Mouse (Mus musculus) thymus, postnatal 36 days (tissue): Measurements from ENCODE around the gene Slc13a1.
"Not testable (repeated sequence)": the region's sequence is repeated elsewhere in the genome, so short reads cannot be mapped to it uniquely, and the experiment has no call there.

Experiments
- DNase-seq, 2 experiments: peaks; one replicate each; pipeline ENCODE4 v3.0.0; 2022; ENCODE audit warnings: mixed read lengths in 2 of 2

Slc13a1 gene

DNA sequence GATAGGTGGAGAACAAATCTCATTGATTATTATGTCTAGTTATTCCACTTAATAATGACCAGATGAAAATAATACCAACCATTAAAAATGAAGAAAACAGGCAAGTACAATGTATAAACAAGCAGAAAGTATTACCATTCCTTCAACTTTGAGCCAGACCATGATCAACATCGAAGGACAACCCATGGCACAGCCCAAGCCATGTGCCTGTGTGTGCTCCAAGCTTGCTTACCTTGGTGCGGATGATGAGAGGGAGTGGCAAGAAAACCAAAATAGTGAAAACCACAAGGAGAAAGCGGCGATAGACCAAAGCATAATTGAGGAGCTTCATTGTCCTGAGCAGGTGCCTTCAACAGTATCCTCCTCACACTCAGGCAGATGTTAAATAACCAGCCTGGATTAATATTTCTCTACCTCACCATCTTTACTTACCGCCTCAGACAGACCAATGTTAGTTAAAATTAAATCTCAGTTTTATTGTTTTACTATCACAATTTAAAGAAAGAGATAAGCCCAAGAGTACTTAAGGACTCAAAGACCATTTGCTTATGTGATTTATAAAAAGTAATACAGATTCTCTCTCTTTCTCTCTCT, at the start of gene Slc13a1:
Slc13a1 (minus strand) TSS at position 359 of the 594 bp plus-strand sequence.
- DNase-seq = no peak

DNA sequence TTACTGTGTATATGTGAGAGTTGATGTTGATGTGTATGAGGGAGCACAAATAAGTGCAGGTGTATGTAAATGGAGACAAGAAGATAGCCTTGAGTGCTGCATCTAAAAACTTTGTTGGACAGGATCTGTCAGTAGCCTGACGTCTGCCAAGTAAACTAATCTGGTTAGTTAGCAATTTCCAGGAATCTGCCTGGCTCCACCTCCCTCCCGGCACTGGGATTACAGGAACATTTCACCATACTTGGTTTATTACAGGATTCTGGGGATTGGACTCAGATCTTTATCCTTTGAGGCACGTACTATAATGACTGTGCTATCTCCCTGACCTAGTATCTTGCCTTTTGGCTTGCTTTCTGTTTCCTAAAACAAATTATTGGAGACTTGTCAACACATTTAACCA, 40.0 kb upstream of the Slc13a1 start:
- no peak for DNase-seq

DNA sequence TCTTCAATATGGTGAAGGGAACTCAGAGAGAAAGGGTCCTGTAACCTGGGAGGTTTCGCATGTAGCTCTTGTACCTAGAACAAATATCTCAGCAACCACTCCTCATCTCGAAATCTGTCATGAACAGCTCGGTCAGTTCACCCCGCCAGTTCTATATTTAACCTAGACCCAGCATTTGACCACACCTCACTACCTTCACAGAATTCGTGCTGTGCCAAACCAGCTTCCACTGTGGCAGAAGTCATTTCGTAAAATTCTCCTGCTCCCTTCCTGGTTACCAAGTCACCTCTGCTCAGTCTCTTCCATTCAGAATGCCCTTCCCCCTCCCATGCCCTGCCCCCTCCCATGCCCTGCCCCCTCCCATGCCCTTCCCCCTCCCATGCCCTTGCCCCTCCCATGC, 34.3 kb upstream of the Slc13a1 start:
- DNase-seq = no peak

DNA sequence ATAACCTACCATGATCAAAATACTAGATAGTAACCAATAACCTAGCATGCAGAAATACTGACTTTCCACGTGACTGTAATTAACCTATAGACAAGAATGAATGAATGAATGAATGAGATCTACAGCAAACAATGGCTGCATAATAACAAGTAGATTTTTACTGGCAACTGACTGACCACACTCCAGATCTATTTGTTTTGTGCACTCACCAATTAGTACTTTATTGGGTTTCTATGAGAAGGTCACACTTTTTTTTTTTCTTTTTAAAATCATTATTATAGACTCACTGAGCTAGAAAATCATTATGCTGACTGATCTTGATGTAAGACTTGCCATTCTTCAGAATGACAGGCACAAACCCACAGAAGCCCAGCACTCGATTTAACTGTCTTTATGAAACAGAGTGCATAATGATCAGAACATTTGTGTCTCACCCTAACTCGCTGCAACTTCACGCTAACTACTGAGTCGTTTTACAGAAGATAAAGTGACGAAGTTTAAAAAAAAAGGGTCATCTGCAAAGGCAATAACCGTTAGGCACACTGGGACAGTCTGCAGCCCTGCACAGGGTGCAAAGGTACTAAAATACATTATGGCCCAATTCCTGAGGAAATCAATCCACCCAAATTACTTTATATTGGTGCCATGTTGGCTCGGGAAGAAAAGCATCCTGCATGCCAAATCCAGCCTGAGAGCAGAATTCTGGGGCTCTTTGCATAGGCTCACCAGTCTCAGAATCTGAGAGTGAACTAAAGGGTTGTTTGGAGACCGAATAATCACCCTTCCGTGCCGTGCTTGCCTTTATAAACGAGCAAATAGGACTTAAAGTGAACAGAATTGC, 33.0 kb upstream of the Slc13a1 start:
- DNase-seq = no peak

DNA sequence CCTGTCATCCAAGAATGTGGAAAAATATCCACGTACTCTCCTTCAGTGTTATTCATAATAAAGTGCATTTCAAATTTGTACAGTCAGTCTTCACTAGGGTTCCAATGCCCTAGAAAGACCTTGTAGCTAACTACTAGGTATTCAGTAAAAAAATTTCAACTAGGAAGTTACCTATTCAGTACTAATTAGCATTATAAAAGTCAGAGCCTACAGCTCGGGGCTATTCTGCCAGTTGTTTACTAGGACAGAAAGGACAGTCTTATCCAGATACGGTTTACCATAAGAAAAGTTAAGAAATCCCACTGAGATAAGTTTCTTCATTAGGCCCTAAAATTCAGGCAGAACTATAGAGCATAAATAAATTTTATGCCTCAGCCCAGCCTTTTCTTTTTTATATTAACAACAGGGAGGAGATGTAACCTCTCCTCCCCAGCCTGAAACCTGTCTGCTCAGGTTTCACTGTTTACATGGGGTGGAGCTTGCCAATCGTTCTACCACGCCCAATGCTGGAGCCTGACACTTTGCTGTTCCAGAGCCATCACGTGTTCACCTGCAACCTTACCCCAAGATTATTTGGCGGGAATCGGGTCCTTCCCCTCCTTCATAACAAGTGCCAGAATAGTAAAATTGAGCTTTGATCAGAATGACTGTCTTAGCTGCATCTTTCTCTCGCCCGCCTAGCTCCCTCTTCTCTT, 29.8 kb upstream of the Slc13a1 start:
- not testable (repeated sequence) for DNase-seq

DNA sequence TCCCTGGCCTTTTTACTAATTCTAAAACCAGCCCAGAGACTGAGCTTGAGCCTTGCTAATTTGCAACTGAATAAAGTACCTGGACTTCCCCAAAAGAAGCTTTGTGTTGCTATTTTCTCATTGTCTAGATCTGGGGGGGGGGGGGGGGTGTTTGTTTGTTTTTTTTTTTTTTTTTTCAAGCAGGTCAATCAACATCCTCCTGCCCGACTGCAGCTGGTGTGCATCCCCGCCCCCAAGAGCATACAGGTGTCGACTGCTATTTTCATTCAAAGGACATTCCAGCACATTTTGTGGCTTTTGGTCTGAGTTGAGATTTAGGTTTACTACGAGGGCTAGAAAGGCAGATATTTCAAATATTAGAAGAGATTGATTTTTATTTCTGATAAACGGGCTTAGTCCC, 28.5 kb upstream of the Slc13a1 start:
- not testable (repeated sequence) for DNase-seq

DNA sequence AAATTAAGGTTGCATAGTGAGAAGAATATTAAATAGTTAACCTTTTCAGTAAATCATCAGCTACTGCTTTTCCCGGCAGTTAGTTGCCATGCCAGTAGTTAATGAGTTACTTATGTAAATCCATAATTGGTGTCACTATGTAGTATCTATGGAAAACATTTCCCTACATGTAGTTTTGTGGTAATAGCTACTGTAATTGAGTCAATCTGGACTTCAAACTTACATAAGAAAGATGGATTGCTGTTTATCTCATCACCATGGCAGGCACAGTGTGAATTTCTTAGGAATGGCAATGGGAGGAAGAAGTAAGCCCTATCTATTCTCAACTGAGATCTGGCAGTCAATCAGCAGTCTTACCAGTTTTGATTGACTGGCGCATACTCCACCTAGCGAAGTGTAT, 15.5 kb upstream of the Slc13a1 start:
- no peak for DNase-seq

DNA sequence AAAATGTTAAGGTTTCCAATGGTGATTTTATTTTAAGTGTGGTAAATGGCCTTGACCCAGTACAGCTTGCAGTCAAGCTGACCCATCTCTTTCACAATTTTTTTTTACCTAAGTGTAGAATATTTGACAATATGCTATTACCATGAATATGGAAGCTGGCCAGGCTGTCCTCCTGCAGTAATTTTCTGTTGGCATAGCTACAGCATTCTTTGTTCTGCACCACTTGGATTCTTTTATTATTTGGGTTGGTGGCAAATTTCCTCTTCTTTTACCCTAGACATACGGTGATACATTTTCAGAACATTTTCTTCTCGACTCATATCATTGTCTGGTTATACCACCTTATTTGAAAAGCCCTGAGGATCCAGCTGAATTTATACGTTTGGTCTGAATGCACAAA, 7.5 kb upstream of the Slc13a1 start:
- DNase-seq = no peak

DNA sequence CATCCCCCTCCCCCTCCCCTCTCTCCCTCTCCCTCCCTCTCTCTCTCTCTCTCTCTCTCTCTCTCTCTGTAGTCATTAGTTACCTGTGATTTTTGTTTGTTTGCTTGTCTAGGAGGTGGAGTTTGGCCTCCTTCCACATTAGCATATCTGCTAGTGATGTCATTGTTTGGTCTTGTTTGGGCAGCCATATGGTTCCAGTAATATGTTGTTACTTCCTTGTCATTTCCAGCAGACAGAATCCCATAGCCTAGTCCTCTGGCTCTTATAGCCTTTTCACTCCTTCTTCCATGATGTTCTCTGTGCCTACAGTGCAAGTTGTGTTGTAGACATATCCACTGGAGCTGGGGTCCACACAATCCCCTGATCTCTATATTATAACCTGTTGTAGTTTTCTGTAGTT, 6.1 kb upstream of the Slc13a1 start:
- DNase-seq = no peak

DNA sequence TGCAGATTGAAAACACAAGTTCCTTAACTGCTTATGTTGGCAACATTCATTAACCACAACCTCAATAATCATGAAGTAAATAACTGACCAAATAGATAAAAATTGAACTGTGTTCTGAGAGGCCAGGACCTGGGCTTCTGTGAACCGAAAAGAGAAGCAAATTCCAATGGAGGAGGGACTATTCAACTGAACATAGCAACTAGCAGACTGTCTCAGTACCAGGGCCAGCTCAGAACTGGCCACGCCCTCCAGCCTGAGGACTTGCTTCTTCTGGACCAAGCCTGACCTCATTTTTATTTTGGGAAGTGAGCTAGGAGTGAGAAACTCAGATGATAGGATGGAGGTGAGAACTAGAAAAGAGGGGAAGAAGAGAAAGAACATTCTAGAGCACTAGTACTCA, 4.8 kb upstream of the Slc13a1 start:
- no peak for DNase-seq

DNA sequence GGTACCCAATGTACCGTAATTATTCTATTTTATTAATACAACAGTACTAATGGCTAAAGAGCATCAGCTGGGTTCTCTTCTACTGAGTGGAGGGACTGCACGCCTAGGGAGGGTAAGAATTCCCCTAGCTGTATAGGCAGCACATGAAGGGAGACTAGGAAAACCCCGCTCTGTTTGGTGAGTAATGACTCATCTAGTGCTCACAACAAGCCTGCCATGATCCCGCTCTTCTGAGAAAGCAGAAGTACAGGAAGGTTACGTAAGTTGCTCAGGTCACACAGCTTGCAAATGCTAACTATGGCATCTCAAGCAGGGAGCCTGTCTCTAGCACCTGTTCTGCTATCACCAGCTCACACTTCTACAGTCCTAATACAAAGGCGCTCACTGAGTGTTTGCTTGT, 1.1 kb downstream of the Slc13a1 start:
- no peak for DNase-seq

DNA sequence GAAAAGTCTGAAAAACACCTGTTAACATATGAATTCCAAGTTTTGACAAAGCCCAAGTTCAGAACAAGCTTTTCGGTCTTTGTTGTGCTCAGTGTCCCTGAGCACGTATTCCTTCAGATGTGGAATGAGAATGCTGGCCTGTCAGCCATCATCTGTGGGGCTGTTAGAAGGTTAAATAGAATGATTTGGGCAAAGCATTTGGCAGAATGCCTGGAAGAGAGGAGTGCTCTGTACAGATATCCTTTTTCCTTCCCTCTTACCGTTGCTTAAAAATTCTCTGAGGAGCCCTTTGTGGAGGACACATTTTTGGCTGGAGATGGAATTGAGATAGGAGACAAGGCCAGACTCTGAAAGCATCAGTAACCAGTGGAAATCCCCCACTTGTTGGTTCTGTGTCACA, 2.6 kb downstream of the Slc13a1 start:
- no peak for DNase-seq

DNA sequence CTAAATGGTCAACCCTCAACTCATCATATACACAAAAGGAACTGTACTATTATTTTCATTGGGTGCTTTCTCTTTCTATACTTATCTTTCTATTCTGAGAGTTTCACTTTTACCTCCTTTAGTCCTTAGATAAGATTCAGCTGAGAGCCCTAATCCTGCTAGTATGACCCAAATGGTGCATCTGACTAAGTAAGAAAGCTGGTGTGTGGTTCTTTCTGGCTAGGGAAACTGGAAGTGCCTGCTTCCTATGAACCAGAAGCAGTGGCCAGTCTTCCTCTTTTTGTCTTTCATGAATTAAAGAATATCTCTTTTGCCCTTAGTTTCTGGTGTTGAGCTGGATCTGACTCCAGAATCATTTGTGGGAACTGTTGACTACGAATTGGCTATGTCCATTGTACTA, 8.1 kb downstream of the Slc13a1 start:
- DNase-seq = no peak

DNA sequence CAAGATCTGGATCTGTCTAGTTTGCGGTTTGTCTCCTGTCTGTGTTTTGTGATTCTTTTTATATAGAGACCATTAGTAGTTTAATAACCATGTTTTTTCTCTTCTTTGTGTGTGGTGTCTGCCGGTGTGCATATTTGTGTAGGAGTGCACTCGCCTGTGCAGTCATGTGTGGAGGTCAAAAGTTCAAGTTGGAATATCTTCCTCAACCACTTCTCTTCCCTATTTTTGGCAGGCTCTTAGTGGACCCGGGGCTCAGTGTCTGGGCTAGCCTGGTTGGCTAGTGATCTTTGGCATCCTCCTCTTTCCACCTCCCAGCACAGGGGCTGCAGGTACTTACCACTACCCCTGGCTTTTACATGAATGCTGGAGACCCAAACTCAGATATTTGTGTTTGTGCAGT, 13.0 kb downstream of the Slc13a1 start:
- DNase-seq = no peak

DNA sequence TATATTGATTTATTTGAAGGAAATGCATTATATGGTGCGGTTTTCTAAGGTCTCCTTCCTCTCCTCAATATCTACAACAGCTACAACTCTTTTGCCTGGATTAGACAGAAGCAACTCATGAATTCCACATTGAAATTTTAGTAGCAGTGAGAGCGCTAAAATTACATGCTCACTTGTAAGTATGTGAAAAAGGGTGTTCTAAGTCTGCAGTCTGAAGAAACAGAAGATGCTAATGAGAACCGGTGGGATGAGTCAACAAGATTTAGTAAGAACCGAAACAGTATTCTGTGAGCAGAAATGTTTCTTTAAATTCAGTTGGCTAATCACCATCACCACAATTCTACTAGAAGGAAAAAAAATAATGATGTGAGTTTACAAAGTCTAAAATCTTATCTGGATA, 34.9 kb downstream of the Slc13a1 start:
- DNase-seq = no peak

DNA sequence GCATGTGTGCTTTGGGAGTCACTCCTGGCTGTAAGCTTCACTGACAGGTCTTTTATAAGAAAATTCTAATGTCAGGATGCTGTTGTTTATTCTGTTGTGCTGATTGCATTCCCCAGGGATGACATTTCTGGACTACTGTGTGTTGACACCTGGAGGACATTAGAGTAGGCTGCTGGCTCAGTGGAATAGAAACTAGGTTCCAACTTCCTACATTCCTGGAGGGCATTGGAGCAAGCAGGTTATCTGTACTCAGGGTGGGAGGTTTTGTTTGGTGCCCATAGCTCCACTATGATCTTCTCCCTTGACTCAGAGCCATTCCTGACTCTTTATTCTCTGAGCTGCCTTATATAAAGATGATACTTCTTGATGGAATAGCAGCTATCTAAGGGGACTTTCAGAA, 45.3 kb downstream of the Slc13a1 start:
- no peak for DNase-seq

DNA sequence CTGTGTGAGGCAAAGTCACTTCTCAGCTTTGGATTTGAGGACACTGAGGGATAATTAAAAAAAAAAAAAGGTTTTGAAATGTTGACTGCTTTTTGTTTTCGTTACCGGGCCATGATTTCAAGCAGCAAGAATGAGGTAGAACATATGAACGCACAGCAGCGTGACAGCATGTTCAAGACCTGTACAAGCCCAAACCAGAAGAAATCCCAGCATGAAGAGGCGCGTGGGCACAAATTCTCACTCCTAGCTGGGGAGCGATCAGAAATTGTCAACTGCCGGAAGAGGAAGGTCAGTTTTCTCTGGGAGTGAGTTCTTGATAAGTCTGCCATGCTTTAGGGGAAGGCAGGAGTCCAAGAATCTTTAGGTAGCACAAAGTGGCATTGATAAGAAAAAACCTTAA, 56.3 kb downstream of the Slc13a1 start:
- no peak for DNase-seq

DNA sequence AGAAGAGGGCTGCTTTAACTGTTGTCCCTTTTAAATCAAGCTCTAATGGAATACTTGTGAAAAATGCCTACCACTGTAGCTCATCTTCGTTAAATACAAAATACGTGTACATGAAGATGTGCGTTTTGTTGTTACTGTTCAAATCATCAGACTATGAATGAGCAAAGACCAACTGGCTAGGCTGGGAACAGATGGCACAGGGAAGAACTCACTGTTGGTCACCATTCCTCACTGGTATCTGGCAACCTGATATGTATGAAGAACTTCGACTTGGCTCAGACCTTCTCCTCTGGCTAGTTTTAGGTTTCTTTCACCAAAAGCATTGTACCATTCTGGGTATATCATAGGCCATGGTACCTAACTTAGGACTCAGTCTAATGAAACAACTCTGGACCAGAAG, 59.4 kb downstream of the Slc13a1 start:
- DNase-seq = no peak

DNA sequence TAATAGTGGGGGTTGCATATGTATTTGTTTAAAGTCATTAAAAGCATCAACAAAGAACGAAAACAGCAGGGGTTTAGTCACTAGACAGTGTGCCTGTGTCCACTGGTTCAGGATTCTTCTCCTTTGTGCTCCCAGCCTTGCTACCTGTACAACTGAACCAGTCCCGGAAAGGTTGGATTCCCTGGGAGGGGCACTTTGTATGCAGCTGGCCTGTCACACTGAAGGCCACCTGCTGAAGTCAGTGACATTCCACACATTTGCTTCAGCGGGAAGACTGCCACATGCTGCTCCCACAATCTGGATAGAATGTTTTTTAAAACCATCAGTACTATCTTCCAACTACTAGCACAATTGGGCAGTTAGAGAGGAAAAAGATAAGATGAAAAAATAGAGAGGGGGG, 61.7 kb downstream of the Slc13a1 start:
- DNase-seq = no peak

DNA sequence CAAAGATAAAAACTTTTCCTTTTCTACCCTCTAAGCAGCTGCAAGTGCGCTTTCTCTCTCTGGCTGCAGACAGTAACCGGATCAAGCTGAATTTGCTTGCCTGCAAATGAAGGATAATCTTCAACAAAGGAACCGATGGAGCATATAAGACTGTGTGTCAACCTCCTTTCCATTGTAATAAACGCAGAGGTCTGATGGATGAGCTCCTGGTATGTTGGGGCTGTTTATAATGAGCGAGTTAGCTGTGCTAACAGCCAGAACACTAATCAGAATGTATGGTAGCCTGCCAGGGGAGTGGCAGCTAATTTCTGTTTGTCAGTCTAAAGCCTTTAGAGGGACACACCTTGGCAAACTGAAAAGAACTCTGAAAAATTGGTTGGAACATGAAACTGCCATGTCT, 62.2 kb downstream of the Slc13a1 start:
- DNase-seq = no peak

DNA sequence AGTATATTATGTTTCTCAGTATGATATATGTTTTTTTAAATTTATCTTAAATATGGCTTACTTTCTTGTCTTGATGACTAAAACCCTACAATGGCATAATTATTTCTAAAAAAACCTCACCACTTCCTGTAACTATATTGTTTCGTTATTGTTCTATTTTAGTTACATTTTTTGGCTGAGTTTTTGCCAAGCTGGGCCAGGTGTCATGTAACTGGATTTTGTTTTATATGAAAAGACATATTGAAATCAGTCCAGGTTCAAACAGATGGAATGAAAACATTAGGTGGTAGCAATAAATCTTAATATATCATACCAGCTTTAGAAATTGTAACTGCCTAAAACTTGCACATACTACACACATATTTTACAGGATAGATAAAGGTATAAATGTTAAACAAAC, 66.6 kb downstream of the Slc13a1 start:
- DNase-seq = no peak

DNA sequence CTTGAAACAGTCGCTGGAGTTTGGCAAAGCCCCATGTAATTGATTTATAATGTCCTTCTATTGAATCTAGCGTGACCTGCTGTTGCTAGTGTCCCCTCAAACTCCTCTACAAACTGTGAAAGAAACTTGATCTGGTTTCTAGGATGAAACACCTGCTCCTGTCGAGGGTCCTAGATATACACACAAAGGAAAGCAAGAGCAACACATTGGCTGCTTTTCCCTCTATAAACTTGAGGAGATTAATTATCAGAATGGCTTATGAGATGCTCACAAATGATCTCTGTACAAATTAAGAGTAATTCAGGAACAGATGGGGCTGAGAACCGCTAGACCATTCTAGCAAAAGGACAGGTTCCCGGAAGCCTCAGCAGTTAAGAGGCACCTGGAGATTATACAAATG, 67.2 kb downstream of the Slc13a1 start:
- no peak for DNase-seq

DNA sequence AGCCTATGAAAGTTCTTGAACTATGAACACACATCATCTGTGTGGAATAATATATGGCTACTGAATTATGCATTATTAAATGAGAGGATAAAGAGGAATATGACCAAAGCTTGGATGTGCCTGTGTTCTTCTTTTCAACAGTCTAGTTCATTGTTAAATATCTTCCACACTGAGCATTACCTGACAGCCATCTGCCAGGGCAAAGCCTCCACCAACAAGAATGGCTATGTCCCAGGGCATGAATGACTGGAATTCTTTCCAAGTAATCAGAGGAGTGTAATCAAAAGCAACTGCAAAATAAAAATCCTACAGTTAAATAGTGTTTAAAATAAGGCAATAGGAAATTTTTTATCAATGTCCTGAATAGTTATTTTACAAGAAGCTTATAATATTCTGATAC, 70.5 kb downstream of the Slc13a1 start:
- DNase-seq = no peak

DNA sequence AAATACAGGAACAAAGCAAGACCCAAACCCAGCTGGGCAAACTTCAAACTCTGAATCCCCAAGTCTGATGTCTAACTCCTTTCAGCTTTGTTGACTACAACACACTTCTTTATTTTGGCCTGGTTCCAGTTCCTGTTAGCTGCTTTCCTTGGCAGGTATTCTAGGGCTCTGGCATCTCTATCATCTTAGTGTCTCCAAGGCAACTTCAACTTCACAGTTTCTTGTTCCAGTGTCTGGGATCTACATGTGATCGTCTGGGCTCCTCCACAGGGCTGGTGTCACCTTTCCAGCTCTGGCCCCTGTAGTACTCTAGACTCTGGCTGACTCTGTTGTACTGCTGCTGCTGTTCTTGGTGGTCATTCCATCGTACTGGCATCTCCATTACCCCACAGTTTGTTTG, 91.8 kb downstream of the Slc13a1 start:
- DNase-seq = no peak
